Mouse (Mus musculus) cerebellum, adult 8-10 months (tissue): ENCODE data around the gene Klf3.
A peak's percentile ranks its signal among the peaks of the same experiment; 100 is the strongest.

Experiments used
- DNase-seq: peaks from one replicate; pipeline ENCODE4 v3.0.0; 2022

The Klf3 gene

GRCm38 (mm10) chr5:64810860-64811499 lies 7.8 kb downstream of the Klf3 start:
- no peak for DNase-seq

GRCm38 (mm10) chr5:64811500-64812123 lies 8.4 kb downstream of the Klf3 start:
- DNase-seq, result no peak

GRCm38 (mm10) chr5:64812124-64812982 lies 9.2 kb downstream of the Klf3 start:
- no peak for DNase-seq

- DNase-seq, result no peak
These were observed 9.8 kb downstream of the Klf3 start for GRCm38 (mm10) chr5:64812983-64813304.

- peak; percentile 84 for DNase-seq
These were observed 10.2 kb downstream of the Klf3 start for GRCm38 (mm10) chr5:64813361-64813760.

- DNase-seq, result no peak
These were observed 11.2 kb downstream of the Klf3 start for GRCm38 (mm10) chr5:64814416-64814815.

GRCm38 (mm10) chr5:64815631-64816030 lies 12.4 kb downstream of the Klf3 start:
- DNase-seq, result no peak

GRCm38 (mm10) chr5:64816290-64816973 lies 13.2 kb downstream of the Klf3 start:
- no peak for DNase-seq

GRCm38 (mm10) chr5:64816974-64817296 lies 13.7 kb downstream of the Klf3 start:
- no peak for DNase-seq

GRCm38 (mm10) chr5:64819390-64819789 lies 16.2 kb downstream of the Klf3 start:
- no peak for DNase-seq

- no peak for DNase-seq
These were observed 16.9 kb downstream of the Klf3 start for GRCm38 (mm10) chr5:64820138-64820537.

- no peak for DNase-seq
These were observed 18.1 kb downstream of the Klf3 start for GRCm38 (mm10) chr5:64821294-64821693.

- no peak for DNase-seq
These were observed 18.8 kb downstream of the Klf3 start for GRCm38 (mm10) chr5:64821964-64822363.

GRCm38 (mm10) chr5:64823431-64823830 lies 20.2 kb downstream of the Klf3 start:
- no peak for DNase-seq

GRCm38 (mm10) chr5:64824765-64825164 lies 21.6 kb downstream of the Klf3 start:
- no peak for DNase-seq

- no peak for DNase-seq
These were observed 22.3 kb downstream of the Klf3 start for GRCm38 (mm10) chr5:64825496-64825895.

- DNase-seq, result no peak
These were observed 24.0 kb downstream of the Klf3 start for GRCm38 (mm10) chr5:64827151-64827550.

- DNase-seq, result no peak
These were observed 25.1 kb downstream of the Klf3 start for GRCm38 (mm10) chr5:64828314-64828713.

- no peak for DNase-seq
These were observed 26.4 kb downstream of the Klf3 start for GRCm38 (mm10) chr5:64829606-64830005.

GRCm38 (mm10) chr5:64830773-64831172 lies 27.6 kb downstream of the Klf3 start:
- DNase-seq, result no peak

GRCm38 (mm10) chr5:64833410-64833809 lies 30.2 kb downstream of the Klf3 start:
- no peak for DNase-seq

- no peak for DNase-seq
These were observed 31.0 kb downstream of the Klf3 start for GRCm38 (mm10) chr5:64834213-64834612.

- DNase-seq, result no peak
These were observed 32.1 kb downstream of the Klf3 start for GRCm38 (mm10) chr5:64835295-64835694.
